Mouse (Mus musculus) embryonic fibroblast, embryonic 13.5 days (primary cell): ENCODE data around the gene Mlxipl. TPM values are rescaled to one million over a fixed set of nuclear protein-coding genes. Genes with fewer than 3 reads are reported as not detected.

Experiments used
- H3K27ac ChIP-seq: 2 replicates; pipeline ENCODE4 v1.5.1; 2012; ENCODE audit warnings: low read length, control low read depth, inconsistent platforms; ENCODE audit not compliant: insufficient read depth
- H3K4me1 ChIP-seq: 2 replicates; pipeline ENCODE4 v1.6.1; 2011; ENCODE audit warnings: low read length; ENCODE audit not compliant: control insufficient read depth, insufficient read depth
- H3K4me3 ChIP-seq: 2 replicates; pipeline ENCODE4 v1.5.1; 2011; ENCODE audit warnings: mild to moderate bottlenecking, control low read depth, low read length; ENCODE audit not compliant: insufficient read depth
- CTCF ChIP-seq: IDR thresholded peaks from 2 replicates; pipeline ENCODE4 v1.5.1; 2011; ENCODE audit warnings: mild to moderate bottlenecking, control low read depth, low read length, moderate library complexity, borderline replicate concordance; ENCODE audit not compliant: insufficient read depth
- POLR2A ChIP-seq: IDR thresholded peaks from 2 replicates; pipeline ENCODE4 v1.6.1; 2011; ENCODE audit warnings: low read depth, mild to moderate bottlenecking, control low read depth, low read length, moderate library complexity
- polyA plus RNA-seq: library from polyadenylated mRNA; stranded (reverse); fragments of >200 nt; gene quantifications from 2 replicates; pipeline ENCODE4 v1.2.4, GENCODE M21; 2011; ENCODE audit warnings: low read depth; ENCODE audit not compliant: missing spikeins, insufficient read length

The Mlxipl gene
- polyA plus RNA-seq, 1 experiment = not detected

- TF ChIP-seq CTCF (no peak), POLR2A (no peak)
Observed at GRCm38 (mm10) chr5:135166909-135167308, 77.2 kb downstream of the Mlxipl start.

GRCm38 (mm10) chr5:135167469-135167868 is 77.8 kb downstream of the Mlxipl start:
- H3K4me1 ChIP-seq = peaks cover 3% of the 10 kb centered on the region; the same call in 1 of the 2 replicates
- H3K4me3 ChIP-seq = no peak overlapping the region
- TF ChIP-seq CTCF (no peak), POLR2A (no peak)
- no peak overlapping the region for H3K27ac ChIP-seq

More at GRCm38 (mm10) chr5:135166909-135167308, 77.2 kb downstream of the Mlxipl start:
- H3K4me1 ChIP-seq = peaks cover 3% of the 10 kb centered on the region; the same call in 1 of the 2 replicates
- H3K4me3 ChIP-seq = no peak overlapping the region
- no peak overlapping the region for H3K27ac ChIP-seq

- TF ChIP-seq CTCF = no peak
- peak; percentile 85 for TF ChIP-seq POLR2A
- Histone ChIP-seq H3K4me3 (peak within 1 kb of the TSS; percentile 74), H3K4me1 (peaks cover 3% of the 10 kb centered on the region; the same call in 1 of the 2 replicates)
Observed at GRCm38 (mm10) chr5:135168063-135169062, 78.7 kb downstream of the Mlxipl start, which contains the start of gene Bcl7b. Gene Bcl7b (plus strand): TSS chr5:135168283.

GRCm38 (mm10) chr5:135169479-135169878 is 79.8 kb downstream of the Mlxipl start:
- H3K4me3 ChIP-seq = peak overlapping the region; percentile 74
- TF ChIP-seq POLR2A = no peak
- no peak for TF ChIP-seq CTCF
- peak overlapping the region; percentile 90; the same call in 1 of the 2 replicates for H3K27ac ChIP-seq
- H3K4me1 ChIP-seq = peaks cover 3% of the 10 kb centered on the region; the same call in 1 of the 2 replicates

More at GRCm38 (mm10) chr5:135168063-135169062, 78.7 kb downstream of the Mlxipl start, which contains the start of gene Bcl7b:
- peak within 1 kb of the TSS; percentile 93 for H3K27ac ChIP-seq

GRCm38 (mm10) chr5:135171688-135172220 is 82.1 kb downstream of the Mlxipl start:
- Histone ChIP-seq H3K27ac (no peak overlapping the region), H3K4me3 (no peak overlapping the region), H3K4me1 (peaks cover 3% of the 10 kb centered on the region; the same call in 1 of the 2 replicates)
- TF ChIP-seq CTCF (no peak), POLR2A (no peak)

GRCm38 (mm10) chr5:135172986-135173385 is 83.3 kb downstream of the Mlxipl start:
- H3K27ac ChIP-seq = no peak overlapping the region
- H3K4me1 ChIP-seq = peaks cover 3% of the 10 kb centered on the region; the same call in 1 of the 2 replicates
- TF ChIP-seq CTCF (no peak), POLR2A (no peak)
- H3K4me3 ChIP-seq = no peak overlapping the region

GRCm38 (mm10) chr5:135175086-135175485 is 85.4 kb downstream of the Mlxipl start:
- Histone ChIP-seq H3K4me1 (peaks cover under 1% of the 10 kb centered on the region; the same call in 1 of the 2 replicates), H3K4me3 (no peak overlapping the region), H3K27ac (no peak overlapping the region)
- TF ChIP-seq CTCF (no peak), POLR2A (no peak)

- TF ChIP-seq POLR2A (no peak), CTCF (no peak)
- Histone ChIP-seq H3K4me1 (no peaks in the 10 kb centered on the region), H3K4me3 (no peak overlapping the region), H3K27ac (no peak overlapping the region)
Observed at GRCm38 (mm10) chr5:135178523-135178922, 88.8 kb downstream of the Mlxipl start.

GRCm38 (mm10) chr5:135178996-135179395 is 89.3 kb downstream of the Mlxipl start:
- no peak overlapping the region for H3K27ac ChIP-seq
- H3K4me1 ChIP-seq = no peaks in the 10 kb centered on the region
- H3K4me3 ChIP-seq = no peak overlapping the region
- TF ChIP-seq CTCF = no peak
- TF ChIP-seq POLR2A = no peak

- Histone ChIP-seq H3K27ac (no peak overlapping the region), H3K4me1 (no peaks in the 10 kb centered on the region), H3K4me3 (no peak overlapping the region)
- TF ChIP-seq CTCF (no peak), POLR2A (no peak)
Observed at GRCm38 (mm10) chr5:135179616-135180015, 89.9 kb downstream of the Mlxipl start.
